Mouse (Mus musculus) frontal cortex, postnatal 36 days (tissue): ENCODE data around the gene Ptgis.

Experiments used
- DNase-seq, 2 experiments: peaks; one replicate each; pipeline ENCODE4 v3.0.0; 2022; ENCODE audit warnings: low spot score in 2 of 2

The Ptgis gene

DNA sequence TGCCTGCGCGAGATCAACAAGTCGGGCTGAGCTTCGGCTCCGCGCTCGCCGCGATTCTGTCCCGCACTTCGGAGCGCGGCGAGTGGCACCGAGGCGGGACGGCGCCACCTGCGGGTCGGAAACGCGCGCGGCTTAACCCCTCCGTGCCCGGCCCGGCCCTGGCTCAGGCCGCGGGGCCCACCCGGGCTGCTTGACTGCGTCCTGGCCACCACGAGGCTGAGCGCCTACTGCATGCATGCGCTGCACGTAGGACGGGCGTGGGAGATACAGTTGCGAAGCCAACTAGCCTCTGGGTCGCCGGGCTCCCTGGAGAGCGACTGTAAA is 50.4 kb downstream of the Ptgis start, which contains the start of gene Kcnb1:
Gene Kcnb1, minus strand, starts transcription at position 80 of the 324 bp plus-strand sequence.
- DNase-seq, result peak; percentile 86 to 89

DNA sequence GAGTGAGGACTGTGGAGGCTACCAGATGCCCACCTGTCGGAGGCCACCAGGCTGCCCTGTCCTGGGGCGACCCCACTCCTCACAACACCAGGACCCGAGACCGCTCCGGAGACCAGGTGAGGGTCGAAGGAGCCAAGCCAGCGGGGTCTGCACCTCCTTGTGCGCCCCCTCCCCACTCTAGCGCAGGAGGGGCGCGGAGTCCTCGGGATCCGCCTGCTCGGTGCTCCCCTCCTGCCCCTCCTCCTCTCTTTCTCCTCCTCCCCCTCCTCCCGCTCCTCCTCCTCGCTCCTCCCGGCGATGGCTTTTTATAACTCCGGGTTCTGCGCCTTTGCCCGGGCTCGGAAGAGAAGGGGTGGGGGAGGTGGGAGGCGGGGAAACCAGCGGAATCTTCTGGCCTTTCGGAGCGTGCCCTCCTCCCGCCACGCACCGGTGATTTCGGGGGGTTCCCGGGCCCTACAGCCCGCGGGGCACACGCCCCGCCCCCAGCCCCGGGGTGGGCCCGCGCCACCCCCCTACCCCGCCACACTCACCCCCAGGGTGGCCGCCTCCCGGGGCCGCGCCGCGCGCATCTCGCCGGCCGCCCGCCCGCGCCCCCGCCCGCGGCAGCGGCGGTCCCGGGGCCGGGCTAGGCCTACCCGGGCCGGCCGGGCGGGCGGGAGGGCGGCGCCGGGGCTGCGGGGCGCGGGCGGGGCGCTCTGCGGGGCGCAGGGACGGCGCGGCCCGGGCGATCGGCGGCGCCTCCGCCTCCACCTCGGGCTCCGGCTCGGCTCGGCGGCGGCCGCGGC is 50.9 kb downstream of the Ptgis start:
- DNase-seq, result no peak

DNA sequence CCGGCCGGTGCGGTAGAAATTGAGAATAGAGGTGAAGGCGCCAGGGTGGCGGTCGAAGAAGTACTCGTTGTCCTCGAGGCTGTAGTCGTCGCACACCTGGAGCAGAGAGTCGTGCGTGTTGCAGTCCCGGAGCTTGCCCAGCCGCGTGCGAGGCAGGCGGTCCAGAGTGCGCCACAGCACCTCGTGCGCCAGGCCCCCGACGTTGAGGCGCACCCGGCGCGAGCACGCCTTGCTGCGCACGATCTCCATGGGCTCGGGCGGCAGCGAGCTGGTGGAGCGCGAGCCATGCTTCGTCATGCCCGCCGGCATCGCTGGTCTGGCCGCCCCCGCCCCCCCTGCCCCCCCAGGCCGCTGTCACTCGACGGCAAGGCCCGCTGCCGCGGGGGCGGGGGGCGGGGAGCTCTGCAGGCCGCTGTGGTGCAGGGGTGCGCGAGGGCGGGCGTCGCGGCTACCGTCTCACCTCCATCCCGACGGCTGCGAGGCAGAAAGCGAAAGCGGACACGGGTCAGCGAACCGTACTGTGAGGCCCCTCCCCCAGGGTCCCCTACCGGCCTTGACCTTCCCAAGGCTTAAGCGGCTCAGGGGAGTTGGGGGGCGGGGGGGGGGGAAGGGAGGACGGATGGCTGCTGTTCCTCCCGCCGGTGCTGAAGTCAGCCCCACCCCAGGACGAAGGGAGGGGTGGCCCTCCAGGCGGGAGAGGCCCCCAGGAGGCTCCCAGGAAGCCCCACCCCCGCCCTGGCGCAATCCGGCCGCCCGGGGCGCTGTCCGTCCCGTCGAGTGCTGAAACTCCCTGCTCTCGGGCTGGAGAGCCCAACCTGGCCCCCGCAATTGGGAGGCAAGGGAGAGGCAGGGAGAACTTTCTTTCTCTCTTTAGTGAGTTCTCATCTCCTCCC is 51.8 kb downstream of the Ptgis start:
- no peak for DNase-seq

DNA sequence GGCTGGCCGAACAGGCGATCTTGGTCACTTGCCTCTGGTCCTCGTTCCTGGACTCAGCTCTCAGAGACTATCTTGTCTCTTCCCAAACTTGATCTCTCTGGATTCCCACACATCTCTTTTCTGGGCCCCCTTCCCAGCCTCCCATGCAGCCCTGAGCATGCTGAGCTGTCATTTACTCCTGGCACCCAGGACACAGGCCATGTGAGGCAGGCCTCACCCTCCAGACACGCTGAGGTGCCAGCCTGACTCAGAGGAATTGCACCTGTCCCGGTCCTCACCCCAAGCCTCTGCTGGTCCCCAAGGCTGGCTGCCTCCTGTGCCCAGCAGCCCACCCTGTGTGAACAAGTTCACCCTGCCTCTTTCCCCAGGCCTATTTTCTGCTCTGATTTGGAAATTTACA is 53.3 kb downstream of the Ptgis start:
- DNase-seq, result no peak

DNA sequence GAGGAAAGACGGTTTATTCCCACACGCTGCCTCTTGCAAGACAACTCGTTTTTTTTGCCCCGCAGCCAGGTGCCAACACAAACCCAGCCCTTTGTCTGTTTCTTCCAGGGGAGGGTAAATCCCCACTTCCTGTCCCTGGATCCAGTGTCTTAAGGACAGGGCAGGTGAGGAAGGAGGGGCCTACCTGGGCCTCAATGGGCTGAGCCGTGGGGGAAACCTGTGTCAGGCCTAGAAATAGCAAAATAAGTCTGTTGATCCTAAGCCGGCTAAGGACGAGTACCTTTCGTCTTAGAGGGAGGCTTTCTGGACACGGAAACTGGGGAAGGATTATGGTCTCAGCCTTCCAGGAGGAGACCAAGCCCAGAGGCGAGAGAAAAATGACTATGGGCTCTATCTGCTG is 53.9 kb downstream of the Ptgis start:
- DNase-seq, result no peak

DNA sequence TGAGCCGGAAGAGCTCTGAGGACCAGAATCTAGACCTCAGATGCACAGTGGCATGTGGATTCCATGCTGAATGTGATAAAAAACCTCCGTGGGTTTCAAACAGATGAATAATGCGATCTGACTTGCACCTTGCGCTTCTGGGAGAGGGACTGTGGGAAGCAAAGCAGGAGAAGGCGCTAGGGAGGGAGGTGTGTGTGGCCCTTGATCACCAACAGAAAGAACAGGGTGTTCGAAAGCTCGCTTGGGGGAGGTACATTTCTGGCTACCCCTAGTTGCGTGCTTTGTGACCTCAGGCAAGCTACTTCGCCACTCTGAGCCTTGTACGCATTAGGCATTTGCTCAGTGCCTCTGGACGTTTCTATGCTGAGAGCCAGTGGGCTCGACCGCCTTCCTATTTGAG is 54.4 kb downstream of the Ptgis start:
- DNase-seq, result no peak

DNA sequence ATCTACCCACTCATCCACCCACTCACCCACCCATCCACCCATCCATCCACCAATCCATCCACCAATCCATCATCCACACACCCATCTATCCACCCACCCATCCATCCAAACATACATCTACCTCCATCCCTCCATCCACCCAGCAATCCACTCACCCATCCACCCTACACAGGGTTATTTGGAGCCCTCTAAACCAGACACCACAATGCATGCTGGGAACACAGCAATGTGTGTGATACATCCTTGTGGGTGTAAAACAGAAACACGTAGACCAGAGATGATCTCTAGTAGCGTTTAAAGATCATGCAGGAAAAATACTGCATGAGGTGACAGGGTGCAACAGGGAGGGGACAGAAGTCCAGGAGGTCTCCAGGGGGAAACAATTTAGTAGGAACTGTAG is 55.0 kb downstream of the Ptgis start:
- DNase-seq, result no peak

DNA sequence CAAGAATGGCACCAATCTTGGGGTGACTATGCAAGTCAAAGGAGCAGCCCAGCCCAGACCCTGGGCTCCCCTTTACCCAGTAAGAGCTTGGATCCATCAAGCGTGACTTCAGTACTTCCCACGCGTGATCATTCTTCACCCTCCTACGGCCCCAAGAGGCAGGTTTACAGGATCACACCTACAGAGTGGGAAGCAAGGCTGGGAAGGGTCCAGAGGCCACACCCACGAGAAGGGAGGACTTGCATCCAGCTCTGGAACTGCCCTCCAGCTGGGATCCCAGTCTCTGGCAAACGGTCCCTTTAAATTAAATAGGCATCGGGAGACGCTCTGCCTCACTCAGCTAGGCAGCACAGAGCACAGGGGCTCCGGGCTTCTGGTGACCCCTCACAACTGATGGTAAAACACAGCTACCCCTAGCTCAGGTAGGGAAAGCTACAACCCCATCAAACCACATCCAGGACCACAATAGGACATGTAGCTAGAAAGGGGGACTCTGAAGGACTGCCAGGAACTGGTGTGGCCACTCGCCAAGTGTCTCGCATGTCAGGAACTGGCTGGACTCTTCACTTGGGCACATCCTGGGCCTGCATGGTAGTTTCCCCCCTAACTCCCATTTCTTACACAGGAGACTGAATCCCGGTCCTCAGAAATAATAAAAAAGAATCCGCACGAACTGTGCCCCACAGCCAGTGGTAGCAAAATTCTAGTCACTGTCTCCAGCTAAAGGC is 58.6 kb downstream of the Ptgis start:
- DNase-seq, result no peak

DNA sequence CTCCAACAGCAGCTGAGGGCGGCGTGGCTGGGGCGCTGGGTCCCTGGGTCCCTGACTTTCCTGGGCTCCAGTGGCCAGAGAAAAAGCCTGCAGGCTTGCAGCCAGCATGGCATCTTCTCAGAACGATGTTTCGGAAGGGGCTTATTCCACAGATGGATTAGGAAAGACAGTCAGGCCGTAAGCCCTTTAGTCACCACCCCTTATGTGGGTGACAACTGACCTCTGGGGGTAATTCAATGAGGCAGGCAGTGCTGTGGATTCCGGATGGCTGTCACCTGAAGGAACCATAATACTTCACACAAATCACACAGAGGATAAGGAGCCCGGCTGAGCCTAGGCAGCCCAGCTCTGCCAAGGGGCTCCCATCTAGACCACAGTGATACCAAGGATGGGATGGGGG is 59.3 kb downstream of the Ptgis start:
- DNase-seq, result no peak

DNA sequence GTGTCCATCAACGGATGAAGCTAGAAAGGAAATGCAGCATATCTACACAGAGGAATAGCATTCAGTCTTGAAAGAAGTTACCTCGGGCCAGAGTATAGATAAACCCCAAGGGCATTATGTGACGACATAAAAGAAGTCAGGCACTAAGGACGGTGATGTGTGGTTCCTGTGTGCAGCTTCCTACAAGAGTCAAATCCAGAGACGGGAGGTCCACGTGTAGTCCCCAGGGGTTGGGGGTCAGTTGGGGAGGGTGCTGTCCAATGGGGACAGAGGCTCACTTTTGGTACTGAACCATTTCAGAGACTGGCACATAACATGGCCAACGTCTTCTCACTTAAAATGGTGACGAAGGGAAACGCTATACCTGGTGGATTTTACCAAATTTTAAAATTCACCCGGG is 61.1 kb downstream of the Ptgis start:
- no peak for DNase-seq

DNA sequence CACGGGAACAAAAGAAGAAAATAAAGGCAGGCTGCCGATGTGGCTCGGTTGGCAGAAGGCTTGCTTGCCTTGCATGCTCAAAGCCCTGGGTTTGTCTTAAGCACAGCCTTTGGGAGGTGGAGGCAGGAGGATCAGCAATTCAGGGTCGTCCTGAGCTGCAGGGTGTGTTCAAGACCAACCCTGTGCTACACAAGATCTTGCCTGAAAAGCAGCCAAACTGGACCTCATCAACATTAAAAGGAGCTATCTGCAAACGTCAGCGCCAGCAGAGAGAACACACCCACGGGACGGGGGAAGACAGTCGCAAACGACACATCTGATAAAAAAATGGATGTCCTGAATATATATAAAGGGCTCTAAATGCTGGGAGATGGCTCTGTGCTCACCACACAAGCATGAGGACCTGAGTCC is 63.2 kb downstream of the Ptgis start:
- DNase-seq, result peak; percentile 70 to 75

DNA sequence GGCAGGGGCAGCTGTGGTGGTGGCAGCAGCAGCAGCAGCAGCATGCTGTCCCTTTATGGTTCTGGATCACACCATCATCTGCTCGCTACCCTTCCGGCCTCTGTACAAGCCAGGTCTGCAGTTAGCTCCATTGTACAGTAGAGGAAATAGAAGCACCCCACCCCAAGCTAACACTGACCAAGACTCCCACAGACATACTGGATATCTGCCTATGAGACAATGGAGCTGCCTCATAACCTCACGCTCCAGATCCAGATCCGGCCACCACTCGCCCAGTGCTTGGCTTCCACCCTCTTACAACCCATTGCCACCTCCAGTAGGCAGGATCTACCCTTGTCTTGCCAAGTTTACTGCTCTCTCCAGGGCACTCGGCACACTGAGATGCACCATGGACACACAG is 65.1 kb downstream of the Ptgis start:
- no peak for DNase-seq

DNA sequence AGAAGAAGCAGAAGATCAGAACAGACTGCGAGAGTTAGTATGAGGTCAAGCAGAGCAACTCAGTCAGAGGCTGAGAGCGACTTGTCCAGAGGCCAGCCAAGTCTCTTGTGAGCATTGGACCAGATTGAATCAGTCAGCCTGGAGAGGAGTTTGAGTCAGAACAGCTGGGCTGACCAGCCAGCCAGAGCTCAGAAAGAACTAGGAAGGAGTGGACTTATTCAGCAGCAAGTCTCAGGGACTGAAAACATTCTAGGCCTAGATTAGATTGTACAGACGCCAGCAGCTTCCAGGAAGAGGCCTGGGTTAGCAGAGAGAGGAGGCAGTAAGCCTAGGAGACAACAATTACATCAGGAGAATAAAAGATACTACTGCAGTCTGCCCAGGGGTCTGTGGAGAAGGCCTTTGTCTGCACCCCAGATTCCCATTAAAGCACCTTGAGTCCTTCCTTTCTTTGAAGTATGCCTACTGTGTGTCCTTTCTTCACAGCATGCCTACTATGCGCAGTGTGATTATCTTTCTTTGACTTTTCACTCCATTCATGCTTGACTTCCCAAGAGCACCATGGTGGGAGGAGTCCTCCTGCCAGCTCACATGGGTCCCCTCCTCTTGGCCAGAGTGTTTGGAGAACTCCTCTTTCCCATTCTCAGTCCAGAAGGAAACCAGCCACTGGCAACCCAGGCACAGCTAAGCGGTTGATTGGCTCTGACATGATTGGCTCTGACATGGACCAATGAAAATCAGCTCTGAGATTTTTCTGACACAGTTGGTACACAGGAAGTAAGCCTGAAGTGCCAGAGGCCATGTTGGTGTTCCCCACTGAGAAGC is 67.1 kb downstream of the Ptgis start:
- DNase-seq, result no peak

DNA sequence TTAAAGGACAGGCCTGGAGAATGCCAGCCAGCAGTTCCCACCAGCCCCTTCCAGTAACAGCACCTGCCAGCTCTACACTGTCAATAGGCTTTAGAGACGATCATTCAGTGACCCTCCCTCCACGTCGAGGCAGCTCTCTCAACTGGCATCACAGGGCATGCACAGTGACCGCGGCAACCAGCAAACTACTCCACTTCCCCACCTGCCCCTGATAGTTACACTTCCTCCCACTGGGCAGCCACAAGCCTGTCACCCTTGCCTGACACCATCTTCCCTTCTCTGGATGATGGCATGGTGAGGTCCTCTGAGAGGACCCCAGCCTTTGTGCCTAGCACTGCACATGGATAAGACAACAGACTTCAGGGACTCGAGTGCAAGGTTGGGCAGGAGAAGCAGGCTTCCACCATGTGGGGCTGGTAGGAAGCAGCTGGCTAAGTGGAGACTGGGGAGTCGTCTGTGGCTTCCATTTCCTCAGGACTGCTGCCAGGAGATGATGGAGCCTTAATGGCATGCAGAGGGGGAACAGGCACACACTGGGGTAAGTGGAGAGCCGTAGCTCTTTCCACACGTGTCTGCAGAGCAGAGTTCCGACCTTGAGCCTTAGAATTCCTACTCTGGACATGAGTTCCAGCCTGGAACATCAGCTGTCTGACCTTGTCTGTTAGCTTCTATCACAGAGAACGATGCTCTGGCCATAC is 72.7 kb downstream of the Ptgis start:
- DNase-seq, result no peak

DNA sequence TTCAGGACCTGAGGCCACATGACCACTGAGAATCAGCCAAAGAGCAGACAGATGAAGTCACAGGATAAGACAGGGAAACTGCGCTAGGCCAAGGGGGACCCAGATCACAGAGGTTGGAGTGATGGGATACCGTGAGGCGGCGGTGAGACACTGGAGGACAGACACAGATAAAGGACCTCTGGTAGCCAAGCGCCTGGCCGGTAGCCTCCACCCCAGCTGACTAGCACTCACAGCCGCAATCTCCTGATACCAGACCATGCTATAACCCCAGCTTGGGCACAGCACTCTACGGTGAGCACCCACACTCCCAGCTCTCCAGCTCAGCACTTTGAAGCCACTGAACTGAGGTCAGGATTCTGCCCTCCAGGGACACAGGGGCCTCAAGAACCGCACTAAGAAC is 76.8 kb downstream of the Ptgis start:
- no peak for DNase-seq

DNA sequence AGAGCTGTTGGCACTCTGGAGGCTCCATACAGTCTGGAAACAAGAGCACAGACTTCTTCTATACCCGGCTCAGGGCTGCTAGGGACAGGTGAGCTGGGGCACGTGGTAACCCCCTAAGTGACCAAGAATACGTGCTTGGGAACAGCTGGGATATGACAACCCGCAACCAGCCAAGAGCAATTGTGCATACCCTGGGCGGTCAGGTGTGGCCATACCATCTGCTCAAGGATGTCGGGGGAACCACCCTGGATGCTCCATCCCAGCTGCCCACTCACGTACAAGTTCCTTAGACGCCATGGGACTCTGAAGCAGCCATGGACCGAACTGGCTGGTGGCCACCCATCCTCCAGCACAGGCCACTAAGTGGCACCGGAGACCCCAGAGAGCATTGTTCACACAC is 77.3 kb downstream of the Ptgis start:
- DNase-seq, result no peak

DNA sequence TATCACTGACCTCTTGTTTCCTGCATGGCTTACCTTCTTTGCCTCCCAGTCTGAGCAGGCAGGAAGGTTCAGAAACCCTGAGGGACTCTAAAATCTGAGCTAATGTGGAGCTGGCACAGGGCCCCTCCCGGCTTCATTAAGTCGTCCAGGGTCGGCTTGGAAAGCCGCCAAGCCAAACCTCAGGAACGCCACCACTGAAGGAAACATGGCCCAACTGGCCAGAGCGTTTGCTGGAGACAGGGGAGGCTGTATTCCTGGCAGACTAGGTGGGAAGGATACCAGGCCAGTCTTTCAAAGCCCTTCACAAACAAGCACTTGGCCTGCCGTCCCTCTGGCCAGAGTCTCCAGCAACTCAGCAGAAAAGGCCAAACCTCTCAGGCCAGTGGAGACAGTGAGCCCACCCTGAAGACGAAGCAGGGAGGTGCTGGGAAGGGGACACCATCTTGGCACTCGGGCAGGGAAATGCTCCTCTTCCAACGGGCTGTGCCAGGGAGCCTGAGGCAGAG is 77.8 kb downstream of the Ptgis start:
- DNase-seq, result no peak

DNA sequence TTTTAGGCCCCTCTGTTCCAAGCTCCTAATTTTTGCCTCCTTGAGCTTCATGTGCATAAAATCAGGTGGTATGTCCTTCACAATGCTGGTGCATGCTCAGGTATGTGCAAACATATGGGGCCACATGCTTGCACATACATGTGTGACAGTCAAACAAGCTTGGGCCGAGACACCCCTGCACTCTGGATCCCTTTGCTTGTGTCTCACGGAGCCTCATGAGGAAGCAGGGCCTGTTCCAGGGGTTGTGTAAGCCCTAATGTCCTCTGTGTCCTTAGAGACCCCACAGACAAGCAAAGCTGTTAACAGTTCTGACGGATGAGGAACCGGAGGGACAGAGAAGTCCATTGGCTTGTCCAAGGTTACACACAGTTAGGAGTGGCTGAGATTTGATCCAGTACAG is 80.7 kb downstream of the Ptgis start:
- no peak for DNase-seq

DNA sequence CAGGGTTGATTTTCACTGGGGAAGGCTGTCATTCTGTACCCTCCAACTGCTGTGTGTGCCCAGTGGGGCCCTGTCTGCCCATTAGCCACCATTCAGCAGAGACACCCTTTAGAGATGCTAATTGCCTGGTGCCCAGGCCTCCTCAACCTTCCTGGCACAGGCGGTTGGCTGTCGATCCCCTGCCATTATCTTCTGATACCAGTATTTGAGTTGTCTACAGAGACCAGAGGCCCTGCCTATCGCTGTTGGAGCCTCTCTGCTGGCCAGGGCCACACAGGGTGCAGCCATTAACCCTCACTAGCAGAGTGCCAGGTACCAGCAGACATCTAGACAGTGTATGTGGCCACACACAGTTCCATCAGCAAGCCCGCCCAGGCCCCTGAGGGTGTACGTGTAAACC is 81.6 kb downstream of the Ptgis start:
- DNase-seq, result no peak

DNA sequence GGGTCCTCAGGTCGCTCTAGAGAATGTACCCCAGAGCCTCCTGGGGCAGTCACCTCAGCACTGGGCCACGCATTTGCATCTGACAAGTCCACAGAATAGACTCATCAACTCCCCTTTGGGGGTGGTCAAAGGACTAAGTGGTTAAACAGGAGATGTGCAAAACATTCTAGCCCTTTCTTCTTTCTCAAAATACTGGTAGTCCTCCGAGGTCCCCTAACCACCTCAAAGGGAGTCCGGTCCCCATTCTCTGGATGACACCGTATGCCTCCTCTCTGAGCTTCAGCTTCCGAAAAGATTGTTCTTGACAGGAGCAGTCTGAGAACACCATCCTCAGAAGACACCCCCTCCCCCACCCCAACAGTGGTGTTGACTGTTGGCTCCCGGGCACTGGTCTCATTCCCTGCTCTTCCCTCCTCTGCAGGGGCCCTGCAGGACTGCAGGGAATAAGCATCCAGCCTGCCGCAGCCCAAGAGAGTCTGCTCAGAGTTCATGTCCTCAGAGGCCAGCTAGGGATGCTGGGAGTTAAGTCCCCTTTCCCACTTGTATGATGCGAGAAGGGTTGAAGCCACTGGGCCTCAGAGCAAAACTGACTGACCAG is 84.2 kb downstream of the Ptgis start:
- no peak for DNase-seq
